In the genomic region with DNA sequence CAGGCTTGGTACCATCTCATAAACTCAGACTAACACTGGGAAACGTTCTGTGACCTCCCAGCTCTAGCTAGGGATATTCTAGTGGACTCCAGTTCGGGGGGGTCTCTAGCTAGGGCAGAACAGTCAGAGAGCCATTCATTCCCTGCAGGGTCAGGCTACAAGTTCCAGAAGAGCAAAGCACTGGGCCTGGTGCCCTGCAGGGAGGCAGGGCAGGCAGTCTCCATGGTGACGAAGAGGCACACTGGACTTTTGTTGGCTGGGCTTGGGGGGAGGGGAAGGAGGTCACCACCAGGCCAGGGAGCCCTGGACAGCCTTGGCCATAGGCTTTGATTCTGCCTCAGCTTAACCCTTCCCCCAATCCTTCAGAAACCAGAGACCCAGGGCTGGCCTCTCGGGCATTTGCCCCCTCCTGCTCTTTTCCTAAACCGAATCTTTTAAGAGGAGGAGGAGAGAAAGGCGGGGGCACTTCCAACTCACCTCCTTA, we compare ENCODE assay signal across 8 mouse cellular contexts. TPM values are rescaled to one million over a fixed set of nuclear protein-coding genes. Genes with fewer than 3 reads are reported as not detected.
DNase-seq lines count a peak whose midpoint lies in the region; ATAC-seq lines count a peak whose summit lies in the region.

A gene (minus strand): TSS at position 51 of the 484 bp plus-strand sequence.

- H3K36me3 ChIP-seq in heart, embryonic 15.5 days: no peaks in the 10 kb centered on the region
- no peaks in the 10 kb centered on the region for H3K36me3 ChIP-seq in midbrain, embryonic 15.5 days (replicated peaks)

- no peaks in the 10 kb centered on the region for H3K27me3 ChIP-seq in heart, embryonic 15.5 days
- no peaks in the 10 kb centered on the region; the same call in 1 of the 2 replicates for H3K27me3 ChIP-seq in midbrain, embryonic 15.5 days (replicated peaks)

- peak; percentile 82 for DNase-seq in layer of hippocampus, adult 11-12 months (ENCODE audit: low spot score)
- no peak for DNase-seq in layer of hippocampus, postnatal 25 days (ENCODE audit: extremely low spot score in 1 of 2, low spot score in 1 of 2)
- peak; percentile 93 for DNase-seq in brain, adult 2 months (ENCODE audit: low read depth, low spot score)
- peak; percentile 74 to 86 for DNase-seq in layer of hippocampus, adult 8-10 months (ENCODE audit: low spot score in 2 of 2)
- no peak for DNase-seq in thymus, postnatal 0 days (ENCODE audit: low spot score)
- DNase-seq in cerebellum, postnatal 36 days: no peak

- no peak for ATAC-seq in heart, embryonic 15.5 days (replicated peaks; ENCODE audit: insufficient number of reproducible peaks, insufficient read depth, low FRiP score, low read depth)
- no peak for ATAC-seq in midbrain, embryonic 15.5 days (replicated peaks)

- H3K9ac ChIP-seq in heart, embryonic 15.5 days: peak within 1 kb of the TSS; percentile 65
- peak within 1 kb of the TSS; percentile 48 for H3K9ac ChIP-seq in midbrain, embryonic 15.5 days

- peak within 1 kb of the TSS; percentile 82 for H3K4me2 ChIP-seq in heart, embryonic 15.5 days
- peak within 1 kb of the TSS; percentile 92 for H3K4me2 ChIP-seq in midbrain, embryonic 15.5 days

- H3K9me3 ChIP-seq in heart, embryonic 15.5 days (replicated peaks): no peaks in the 10 kb centered on the region
- H3K9me3 ChIP-seq in midbrain, embryonic 15.5 days: no peaks in the 10 kb centered on the region

- peak within 1 kb of the TSS; percentile 69 for H3K4me3 ChIP-seq in heart, embryonic 15.5 days
- peak within 1 kb of the TSS; percentile 57 for H3K4me3 ChIP-seq in midbrain, embryonic 15.5 days

- peaks cover 41% of the 10 kb centered on the region for H3K4me1 ChIP-seq in heart, embryonic 15.5 days (replicated peaks)
- peaks cover 52% of the 10 kb centered on the region for H3K4me1 ChIP-seq in midbrain, embryonic 15.5 days

- H3K27ac ChIP-seq in heart, embryonic 15.5 days: no peak within 1 kb of the TSS
- peak within 1 kb of the TSS; percentile 59 for H3K27ac ChIP-seq in midbrain, embryonic 15.5 days

- WGBS in heart, embryonic 15.5 days: 35% methylated on average over 6 of the region's 6 CpGs
- WGBS in midbrain, embryonic 15.5 days: 7% methylated on average over 6 of the region's 6 CpGs

RNA-seq across cellular contexts. Expression of the gene that starts here (rescaled TPM):
- 1 to 10 TPM; 1.6 to 3.5 TPM for total RNA-seq in layer of hippocampus, postnatal 25 days (2021)
- polyA plus RNA-seq in heart, embryonic 15.5 days (2015; fragmentation: Nextera tagmentation; extraction: Ambion mirVana): 0.50 TPM in 1 of 2 replicates, not detected in the other
- total RNA-seq in layer of hippocampus, adult 8-10 months (2022): 1 to 10 TPM in 1 of 4 experiments, not detected in 3; 1.5 TPM
- 1.3 TPM in 1 of 2 replicates, not detected in the other for polyA plus RNA-seq in midbrain, embryonic 15.5 days (2015; fragmentation: Nextera tagmentation; extraction: Ambion mirVana)
- not detected in 2 replicates for polyA plus RNA-seq in thymus, postnatal 0 days (2015; fragmentation: Nextera tagmentation; extraction: Ambion mirVana)

Comparison
In these comparisons a context has a peak if more than half of its experiments do, and no peak if none do; other contexts are left out.
1. DNase-seq: peak in layer of hippocampus, adult 11-12 months (single experiment), brain, adult 2 months (single experiment) and layer of hippocampus, adult 8-10 months (2 of 2); none in layer of hippocampus, postnatal 25 days (0 of 2), thymus, postnatal 0 days (single experiment) and cerebellum, postnatal 36 days (0 of 2).